Mouse (Mus musculus) regulatory T cell (primary cell): Measurements from ENCODE around the gene Camk1d.

Experiments used
- in situ Hi-C: fragments of 300-600 bp; cut with MboI, MseI; formaldehyde crosslinking; loops from one replicate; pipeline ENCODE4 v1.15.1; 2025; ENCODE audit warnings: high pct_unique_total_duplicates

Gene Camk1d

DNA sequence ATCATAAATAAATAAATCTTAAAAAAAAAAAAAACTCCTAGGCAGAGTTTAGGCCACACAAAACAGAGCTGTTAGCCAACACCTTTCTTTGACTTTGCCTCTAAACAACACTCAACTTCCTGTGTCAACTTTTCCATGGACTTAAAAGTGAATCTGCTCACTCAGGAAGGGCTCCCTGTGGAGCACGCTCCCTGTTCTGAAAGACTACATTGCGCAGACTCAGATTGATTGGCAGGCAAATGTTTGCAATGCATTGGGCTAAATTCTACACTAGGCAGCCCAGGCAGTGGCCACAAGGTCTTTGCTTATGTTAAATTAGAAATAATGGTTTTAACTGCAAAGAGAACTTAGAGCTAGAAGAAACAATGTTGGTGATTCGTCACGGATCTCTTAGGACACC lies 45.4 kb downstream of the Camk1d start:
- in situ Hi-C loops = no loop called here

DNA sequence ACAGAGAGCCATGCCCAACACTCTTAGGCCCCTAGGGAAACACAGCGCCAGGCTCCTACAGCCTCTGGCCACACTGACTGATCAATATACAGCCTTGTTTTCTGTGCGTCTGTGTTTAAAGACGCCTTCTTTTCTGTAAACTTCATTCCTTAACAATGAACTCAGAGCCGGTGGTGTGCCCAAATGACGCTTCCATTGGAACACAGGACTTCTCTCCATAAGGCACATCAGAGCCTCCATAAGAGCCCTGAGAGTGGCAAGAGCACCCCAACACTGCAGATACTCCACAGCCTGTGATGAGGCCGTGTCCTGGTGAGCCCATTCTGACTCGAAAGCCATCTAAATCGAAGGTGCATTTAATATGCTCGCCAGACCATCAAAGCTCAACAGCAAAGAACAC lies 50.8 kb downstream of the Camk1d start:
- in situ Hi-C loops = no loop called here

DNA sequence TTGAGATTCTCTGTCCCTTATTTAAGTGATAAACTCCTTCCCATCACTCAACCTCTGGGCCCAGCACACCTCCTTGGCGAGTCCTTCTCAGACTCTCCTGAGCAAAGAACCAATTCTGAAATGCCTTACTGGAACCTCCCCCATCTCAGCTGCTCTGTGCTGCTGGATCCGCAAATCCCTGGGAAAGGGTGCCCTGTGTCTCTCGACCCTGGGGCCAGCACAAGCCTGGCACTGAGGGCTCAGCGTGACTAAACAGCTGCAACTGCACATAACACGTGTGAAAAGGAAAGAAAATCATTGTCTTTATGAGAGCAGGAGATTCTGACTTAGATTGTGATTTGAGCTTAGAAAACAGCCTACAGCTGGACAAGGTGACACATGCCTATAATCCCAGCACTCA lies 52.4 kb downstream of the Camk1d start:
- in situ Hi-C loops = no loop called here

DNA sequence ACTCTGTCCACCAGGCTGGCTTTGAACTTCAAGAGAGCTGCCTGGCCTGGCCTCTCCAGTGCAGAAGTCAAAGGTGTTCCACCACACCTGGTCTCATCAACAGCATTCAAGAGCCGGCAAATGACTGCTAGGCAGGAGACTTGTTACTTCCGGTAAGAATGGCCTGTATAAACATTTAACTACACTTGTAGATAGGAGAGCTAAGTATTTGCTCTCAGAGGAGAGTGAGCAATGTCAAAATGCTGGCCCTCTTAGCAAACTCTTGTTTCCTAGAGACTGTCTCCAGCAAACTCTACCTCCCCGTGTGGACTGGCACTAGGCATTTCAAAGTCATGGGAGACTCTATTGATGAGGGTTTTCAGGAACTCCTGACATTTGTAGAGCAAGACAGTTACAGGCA lies 56.3 kb downstream of the Camk1d start:
- in situ Hi-C loops = no loop called here

DNA sequence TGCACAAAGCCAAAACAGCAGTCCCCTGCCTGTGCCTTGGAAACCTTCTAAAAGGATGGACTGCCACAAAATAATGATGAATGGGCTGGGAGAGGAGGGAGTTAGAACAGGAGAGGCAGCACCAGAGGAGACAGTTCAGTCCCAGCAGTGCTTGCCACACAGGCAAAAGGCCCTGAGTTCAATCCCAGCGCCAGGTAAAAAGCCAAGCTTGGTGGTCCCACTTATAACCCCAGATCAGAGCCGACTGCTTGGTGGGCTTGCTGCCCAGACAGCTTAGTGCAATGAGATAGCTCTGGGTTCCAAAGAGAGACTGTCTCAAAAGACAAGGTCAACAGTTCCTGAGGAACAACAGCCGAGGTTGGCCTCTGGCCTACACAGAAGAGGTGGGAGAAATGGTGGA lies 58.0 kb downstream of the Camk1d start:
- in situ Hi-C loops = no loop called here

DNA sequence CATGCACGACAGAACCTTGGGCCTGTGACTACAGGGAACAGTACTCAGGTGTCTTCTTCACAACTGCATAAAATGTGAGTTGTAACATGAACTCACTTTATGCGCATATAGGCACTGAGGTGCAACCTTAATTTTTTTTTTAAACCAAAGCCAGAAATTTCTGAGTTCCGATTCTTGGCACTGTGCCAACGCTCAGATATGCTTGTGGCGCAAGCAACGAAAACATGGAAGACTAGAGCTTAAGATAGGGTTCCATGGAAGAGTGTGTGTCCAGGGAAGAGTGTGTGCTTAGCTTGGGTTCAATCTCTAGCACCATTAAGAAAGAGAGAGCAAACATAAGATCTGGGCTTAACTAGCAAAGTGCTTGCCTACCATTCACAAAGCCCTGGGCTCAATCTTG lies 62.2 kb downstream of the Camk1d start:
- in situ Hi-C loops = loop anchor here (5.0 kb wide), 1 partner anchor 60 kb away; the partner anchor contains the start of gene Camk1d

DNA sequence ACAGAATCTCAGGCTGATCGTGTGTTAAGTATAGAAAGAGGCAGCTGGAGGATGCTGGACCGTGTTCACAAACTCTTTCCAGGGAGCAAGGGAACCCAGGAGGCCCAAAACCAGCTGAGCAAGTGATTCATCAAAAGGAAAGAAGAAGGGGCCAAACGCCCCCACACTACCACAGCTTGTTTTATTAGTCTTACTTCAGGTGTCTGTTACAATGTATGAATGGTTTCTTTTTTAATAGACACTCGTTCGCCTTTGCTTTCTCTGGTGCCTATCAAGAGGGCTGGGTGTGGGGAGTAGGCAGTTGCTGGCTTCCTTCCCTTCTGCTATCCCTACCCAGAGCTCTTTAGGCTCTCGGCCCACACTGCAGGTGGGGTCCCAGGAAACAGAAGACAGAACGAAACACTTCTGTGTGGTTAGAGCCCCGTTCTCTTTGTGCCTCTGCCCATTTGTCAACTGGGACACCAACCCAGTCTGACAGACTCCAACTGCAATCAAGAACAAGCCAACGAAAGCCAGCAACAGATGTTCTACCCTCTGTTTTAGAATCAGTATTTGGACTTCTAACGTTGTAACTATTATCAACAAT lies 62.9 kb downstream of the Camk1d start:
- in situ Hi-C loops = loop anchor here (5.0 kb wide), 1 partner anchor 61 kb away; the partner anchor contains the start of gene Camk1d

DNA sequence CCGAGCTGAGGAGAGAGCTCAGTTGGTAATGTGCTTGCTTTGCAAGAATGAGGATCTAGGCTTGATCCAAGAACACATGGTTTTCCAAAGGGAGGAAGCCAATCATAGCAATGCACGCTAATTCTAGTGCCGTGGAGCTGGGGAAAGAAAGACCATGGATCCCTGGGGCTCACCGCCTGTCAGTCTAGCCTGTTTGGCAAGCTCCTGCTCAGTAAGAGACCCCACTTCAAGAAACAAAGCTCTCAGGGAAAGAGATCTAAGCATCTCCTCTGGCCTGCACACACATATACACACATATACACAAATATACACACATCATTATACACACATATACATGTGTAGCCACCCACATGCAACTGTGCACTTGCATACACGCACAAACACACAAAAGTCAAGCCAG lies 65.1 kb downstream of the Camk1d start:
- in situ Hi-C loops = no loop called here

DNA sequence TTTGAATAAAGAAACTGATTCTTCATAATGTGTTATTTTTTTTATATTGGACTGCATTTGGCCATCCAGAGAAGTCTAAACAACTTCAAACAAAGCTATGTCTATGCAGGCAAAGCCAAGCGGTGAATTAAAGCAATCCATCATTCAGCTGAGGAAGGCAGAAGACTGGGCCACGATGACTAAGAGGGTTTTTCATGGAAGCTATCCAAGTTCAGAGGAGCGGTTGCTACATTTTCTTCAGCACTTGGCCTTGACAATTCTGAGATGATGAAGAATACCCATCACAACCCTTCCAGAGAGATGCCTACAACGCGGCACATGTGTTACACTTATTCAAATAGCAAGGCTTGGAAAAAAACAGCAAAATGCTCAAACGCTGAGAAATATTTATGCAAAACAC lies 65.6 kb downstream of the Camk1d start:
- in situ Hi-C loops = no loop called here

DNA sequence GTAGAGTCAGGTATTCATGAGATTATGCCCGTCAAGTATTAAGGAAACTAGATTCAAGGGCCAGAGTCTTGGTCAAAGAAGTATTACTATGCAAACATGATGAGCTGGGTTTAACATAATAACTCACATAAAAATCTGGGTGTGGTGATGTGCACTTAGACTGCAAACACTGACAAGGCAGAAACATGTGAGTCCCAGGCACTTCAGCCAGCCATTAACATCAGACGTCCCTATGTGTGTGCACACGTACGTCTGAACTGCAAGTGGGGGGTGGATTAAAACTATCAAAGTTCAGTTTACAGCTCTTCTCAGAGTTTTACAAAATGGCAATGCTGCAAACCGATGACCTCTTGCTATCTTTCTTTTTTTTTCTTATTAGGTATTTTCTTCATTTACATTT lies 68.0 kb downstream of the Camk1d start:
- in situ Hi-C loops = no loop called here

DNA sequence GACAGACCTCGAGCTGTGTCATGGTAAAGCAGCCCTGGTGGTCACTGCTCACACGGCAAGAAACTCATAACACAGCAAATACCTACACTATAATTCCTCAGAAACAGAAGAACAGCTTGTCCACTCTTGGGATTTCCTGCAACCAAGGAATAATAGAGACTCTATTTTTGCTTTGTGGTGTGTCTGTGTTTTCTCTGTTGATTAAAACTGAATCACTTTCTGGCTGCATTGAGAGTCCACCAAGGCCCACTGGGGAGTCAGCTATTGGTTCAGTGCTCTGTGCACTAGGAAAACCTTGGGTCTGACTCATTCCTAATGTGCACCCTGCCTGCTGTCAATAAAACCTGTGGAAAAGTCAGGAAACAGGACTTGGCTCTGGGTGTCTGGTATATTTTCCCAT lies 68.7 kb downstream of the Camk1d start:
- in situ Hi-C loops = no loop called here

DNA sequence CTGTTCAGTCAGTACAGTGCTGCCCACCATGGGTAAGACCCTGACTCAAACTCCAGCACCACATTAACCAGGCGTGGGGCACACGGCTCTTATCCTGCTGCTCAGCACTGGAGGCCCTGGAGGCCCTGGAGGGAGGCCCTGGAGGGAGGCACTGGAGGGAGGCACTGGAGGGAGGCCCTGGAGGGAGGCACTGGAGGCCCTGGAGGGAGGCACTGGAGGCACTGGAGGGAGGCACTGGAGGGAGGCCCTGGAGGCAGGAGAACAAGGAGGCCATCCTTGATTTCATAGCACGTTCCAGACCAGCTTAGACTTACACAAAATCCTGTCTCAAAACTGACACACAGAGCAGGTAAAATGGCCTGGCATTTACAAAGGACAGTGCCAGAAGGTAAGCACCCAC lies 70.4 kb downstream of the Camk1d start:
- in situ Hi-C loops = no loop called here

DNA sequence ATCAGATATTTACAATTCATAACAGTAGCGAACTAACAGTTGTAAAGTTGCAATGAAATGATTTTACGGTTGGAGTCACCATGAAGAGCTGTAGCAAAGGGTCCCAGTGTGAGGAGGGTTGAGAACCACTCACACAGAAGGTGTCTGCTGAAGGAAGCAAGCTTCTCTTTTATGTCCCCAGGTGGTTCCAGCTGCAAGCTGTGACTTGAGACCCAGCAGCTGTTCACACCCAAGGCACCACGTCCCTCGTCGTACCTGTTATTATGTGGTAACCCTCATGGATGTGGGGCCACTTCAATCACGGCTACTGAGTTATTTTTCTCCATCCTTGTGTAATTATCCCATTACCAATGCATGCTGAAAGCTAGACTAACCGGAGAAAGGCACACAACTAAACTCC lies 71.1 kb downstream of the Camk1d start:
- in situ Hi-C loops = no loop called here

DNA sequence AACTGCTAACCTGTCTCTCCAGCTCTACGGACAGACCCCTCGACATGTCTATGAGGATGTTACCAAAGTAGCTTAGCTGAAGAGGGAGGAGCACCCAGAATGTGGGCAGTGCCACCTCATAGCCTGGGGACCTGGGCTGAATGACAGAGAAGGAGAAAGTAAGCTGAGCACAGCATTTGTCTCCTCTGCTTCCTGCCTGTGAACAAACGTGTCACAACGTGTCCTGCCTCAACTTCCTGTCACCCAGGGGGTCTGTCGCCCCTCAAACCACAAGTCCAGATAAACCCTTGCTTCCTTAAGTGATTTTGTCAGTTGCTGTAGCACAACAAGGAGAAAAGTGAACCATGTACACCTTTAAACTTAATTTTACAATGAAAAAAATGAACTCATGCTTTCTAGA lies 71.7 kb downstream of the Camk1d start:
- in situ Hi-C loops = no loop called here

DNA sequence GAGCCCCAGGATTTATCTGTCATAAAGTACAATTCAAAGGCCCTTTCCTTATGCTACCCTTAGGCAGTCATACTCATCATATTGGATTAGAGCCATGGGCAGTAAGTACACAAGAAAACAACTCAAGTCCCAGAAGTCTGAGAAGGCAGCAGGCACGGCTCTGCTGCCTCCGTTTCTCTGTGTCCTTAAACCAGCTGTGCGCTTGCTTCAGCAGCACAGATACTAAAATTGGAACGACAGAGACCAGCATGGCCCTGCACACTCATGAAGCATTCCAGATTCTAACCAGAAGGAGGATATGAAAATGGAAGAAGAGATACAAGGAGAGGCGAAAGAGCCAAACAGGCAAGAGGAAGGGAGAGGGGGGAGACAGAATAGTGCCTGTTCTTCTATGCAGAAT lies 72.6 kb downstream of the Camk1d start:
- in situ Hi-C loops = no loop called here

DNA sequence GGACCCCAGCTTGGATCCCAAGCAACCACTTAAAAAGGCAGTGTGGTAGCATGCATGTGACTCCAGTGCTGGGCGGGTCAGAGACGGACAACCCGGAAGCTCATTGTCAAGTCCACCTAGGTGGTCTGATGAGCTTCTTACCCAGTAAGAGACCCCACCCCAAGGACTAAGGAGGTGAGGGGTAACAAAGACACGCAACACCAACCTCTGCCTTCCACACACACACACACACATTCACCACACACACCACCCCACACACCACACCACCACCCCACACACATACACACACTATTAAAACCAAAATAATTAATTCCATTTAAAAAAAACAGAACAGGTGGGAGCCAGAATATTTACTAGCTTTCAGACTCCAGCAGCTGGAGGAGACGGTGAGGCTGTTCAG lies 73.7 kb downstream of the Camk1d start:
- in situ Hi-C loops = no loop called here

DNA sequence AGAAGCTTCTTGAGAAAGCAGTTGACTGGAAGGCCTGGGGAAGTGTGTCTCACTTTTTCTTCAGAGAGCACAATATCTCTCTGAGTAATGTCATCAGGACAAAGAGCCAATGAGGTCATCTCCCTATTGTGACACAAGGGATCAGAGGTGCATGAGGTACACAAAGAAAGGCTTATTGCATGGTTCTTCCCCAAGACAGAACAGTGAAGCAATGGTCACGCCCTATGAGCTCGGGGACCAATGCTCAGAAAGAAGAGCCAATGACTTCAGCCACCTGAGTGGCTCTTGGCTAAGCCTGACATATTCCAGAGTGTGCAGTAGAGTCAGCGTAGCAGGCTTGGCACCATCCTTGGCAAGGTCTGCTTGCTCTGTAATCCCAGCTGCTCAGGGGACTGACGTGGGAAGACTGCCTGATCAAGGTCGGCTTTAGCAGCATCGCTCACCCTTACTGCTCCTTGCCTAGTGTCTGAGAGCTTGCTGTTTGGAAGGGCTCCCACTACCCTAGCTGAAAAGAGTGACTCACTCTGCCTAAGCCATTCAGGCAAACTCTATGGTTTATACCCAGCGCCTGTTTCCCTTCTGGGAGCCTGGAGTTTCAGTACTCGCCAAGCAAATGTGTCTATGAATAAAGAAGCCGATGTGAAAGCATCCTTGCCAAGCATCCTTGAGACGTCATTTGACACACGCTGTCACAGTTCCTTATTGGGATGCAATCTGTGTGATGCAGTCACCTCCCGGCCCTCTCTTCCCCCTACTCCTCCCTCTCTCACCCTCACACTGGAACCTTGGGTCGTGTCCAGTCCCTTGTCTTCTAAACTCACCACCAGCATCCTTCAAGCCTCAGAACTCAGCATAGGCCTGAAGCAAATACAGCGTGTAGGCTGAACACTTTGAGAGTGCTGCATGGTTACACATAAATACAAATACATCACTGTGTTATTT lies 77.2 kb downstream of the Camk1d start:
- in situ Hi-C loops = no loop called here

DNA sequence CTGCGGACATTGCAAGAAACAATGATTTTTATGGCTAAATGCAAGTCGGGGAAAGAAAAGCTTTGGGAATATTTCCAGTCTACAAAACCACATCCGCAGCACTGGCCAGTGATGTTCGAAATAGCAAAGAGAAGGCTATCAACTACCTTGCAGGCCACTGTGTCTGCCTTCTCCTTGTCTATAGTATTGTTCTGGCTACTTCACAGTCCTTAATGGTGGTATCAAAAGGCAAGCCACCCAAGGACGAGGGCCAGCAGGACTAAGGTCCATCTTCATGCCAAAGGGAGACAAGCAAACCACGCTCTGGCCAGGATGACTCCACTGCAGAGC lies 82.0 kb downstream of the Camk1d start:
- in situ Hi-C loops = no loop called here

DNA sequence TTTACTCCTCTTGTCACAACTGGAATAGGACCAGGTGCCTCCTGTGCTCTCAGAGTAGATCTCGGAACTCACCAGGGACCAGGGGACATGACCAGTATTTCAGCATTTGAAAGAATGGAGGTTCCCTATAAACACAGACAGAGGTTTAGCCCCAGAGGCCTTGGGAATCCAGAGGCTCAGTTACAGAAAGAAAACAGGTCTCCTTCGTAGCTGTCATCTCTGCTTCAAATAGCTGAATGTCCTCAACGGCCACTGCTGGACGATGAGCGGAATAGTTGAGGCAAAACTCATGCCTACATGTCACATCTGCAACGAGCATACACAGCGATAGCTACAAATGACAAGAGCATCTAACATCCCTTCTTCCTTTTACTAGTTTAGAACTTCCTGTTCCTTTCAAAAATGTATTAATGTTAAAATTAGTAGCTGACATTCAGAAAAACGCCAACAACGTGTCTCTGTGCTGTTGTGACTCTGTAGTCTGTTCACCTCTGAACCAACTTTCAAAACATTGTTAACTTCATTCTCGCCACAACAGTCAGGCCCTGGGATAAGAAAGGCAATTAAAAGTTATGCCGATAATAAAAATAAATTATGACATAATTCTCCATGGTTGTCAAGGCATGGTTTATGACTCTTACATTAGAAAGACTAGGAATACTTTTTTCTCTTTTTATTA lies 82.5 kb downstream of the Camk1d start:
- in situ Hi-C loops = no loop called here

DNA sequence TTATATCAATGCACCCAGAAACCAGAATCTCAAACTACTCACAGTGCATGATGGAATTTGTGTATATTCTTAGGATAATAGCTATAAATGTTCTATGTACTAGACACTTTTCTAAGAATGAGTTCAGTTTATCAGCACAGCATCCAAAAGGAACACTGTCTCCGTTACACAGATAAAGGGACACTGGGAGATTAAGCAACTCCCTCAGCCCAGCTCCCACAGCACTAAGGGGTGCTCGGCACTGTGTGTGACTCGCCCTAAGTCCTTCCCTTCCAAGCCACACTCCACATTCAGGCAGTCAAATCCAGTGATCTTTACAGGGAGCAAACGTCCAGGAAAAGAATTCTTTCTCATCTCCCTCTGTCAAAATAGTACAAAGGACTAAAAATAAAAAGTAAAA lies 83.6 kb downstream of the Camk1d start:
- in situ Hi-C loops = no loop called here

DNA sequence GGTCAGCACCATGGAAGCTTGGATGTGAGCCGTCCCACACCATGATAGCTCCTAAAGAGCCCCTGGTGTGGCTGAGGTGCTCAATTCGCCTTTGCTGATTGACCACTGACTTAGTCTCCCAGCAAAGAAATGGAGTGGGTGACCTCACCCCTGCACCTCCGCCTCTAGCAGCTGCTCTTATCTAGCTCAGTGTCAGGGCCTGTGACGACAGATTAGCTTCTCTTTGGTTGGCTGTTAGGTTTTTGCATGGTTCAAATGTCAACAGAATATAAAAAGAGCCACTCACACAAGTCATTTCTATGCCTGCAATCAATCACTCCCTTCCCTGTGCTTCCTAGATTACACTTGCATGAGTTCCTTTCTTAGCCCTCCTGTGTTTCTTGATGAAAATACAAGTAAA lies 89.9 kb downstream of the Camk1d start:
- in situ Hi-C loops = no loop called here

DNA sequence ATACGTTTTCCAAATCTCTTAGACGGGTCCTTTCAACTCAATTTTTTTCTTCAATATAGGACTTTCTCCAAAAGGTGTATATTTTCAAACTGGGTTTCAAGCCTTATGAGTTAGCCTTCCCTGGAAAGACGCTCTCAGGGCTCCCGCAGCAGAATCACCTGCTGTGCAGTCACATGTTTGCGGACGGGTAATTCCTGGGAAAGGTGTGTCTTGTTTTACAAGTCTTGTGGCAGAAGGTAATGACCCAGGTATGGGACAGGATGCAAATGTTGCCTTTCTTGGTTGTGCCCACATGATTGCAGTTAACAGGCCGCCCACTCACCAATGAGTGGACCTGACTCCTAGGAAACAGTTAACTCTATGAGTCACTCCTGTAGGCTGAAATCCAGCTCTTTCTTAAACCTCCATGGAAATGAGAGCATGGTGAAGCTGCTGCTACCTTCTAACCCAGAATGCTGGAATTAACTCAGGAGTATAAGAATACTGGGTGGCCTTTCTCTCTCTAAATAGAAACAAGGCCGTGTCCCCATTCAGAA lies 95.9 kb downstream of the Camk1d start:
- in situ Hi-C loops = no loop called here

DNA sequence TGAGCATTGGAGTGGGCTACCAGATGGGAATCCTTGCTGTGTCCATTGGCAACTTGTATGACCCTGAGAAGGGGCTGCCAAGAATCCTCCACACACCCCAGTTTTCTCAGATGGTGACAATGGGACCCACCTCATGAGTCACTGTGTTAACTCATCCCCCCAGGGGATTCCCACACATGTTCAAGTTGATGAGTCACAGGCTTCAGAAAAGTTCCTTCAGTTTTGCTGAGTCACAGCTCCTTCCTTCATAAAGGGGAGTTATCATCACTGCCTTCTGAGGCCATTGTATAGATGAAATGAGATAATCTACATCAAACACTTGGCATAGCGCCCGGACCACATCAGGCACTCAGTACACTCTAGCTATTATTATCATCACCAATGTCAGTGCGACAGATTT lies 99.4 kb downstream of the Camk1d start:
- in situ Hi-C loops = no loop called here
